Mouse (Mus musculus) ES-Bruce4 (cell line): ENCODE data around the gene Banf1. TPM values are rescaled to one million over a fixed set of nuclear protein-coding genes. Genes with fewer than 3 reads are reported as not detected.
A peak's percentile ranks its signal among the peaks of the same experiment; 100 is the strongest.
"Not testable (repeated sequence)": the region's sequence is repeated elsewhere in the genome, so short reads cannot be mapped to it uniquely, and the experiment has no call there.

Experiments
- H3K27ac ChIP-seq: 2 replicates; pipeline ENCODE4 v1.5.1; 2012; ENCODE audit warnings: low read length, inconsistent platforms; ENCODE audit not compliant: insufficient read depth
- H3K27me3 ChIP-seq: 2 replicates; pipeline ENCODE4 v1.6.1; 2012; ENCODE audit warnings: mild to moderate bottlenecking, low read length, inconsistent platforms; ENCODE audit not compliant: control insufficient read depth, poor library complexity, insufficient read depth, severe bottlenecking
- H3K36me3 ChIP-seq: 2 replicates; pipeline ENCODE4 v1.6.1; 2012; ENCODE audit warnings: inconsistent platforms, mild to moderate bottlenecking, low read length, moderate library complexity; ENCODE audit not compliant: control insufficient read depth, poor library complexity, insufficient read depth, severe bottlenecking
- H3K4me1 ChIP-seq: one replicate; pipeline ENCODE4 v1.8.1; 2011; ENCODE audit warnings: low read length; ENCODE audit not compliant: control insufficient read depth, insufficient read depth
- H3K4me3 ChIP-seq: 2 replicates; pipeline ENCODE4 v1.5.1; 2011; ENCODE audit warnings: low read depth, mild to moderate bottlenecking, low read length
- H3K9ac ChIP-seq: 2 replicates; pipeline ENCODE4 v1.6.1; 2012; ENCODE audit warnings: low read depth, mild to moderate bottlenecking, inconsistent platforms; ENCODE audit not compliant: poor library complexity, severe bottlenecking
- H3K9me3 ChIP-seq: replicated peaks from 2 replicates; pipeline ENCODE4 v1.6.1; 2012; ENCODE audit warnings: mild to moderate bottlenecking, low read length, inconsistent platforms; ENCODE audit not compliant: control insufficient read depth, poor library complexity, insufficient read depth, severe bottlenecking
- CTCF ChIP-seq: IDR thresholded peaks from one replicate; pipeline ENCODE4 v1.8.1; 2011; ENCODE audit warnings: low read depth, low read length
- EP300 ChIP-seq: IDR thresholded peaks from 2 replicates; pipeline ENCODE4 v1.6.1; 2011; ENCODE audit warnings: low read depth, low read length; ENCODE audit not compliant: insufficient read depth
- POLR2A ChIP-seq: IDR thresholded peaks from one replicate; pipeline ENCODE4 v1.8.1; 2011; ENCODE audit warnings: low read length; ENCODE audit not compliant: insufficient read depth
- polyA plus RNA-seq: library from polyadenylated mRNA; stranded (reverse); fragments of >200 nt; gene quantifications from 2 replicates; pipeline ENCODE4 v1.2.4, GENCODE M21; 2011; ENCODE audit warnings: low read depth; ENCODE audit not compliant: missing spikeins, insufficient read depth, insufficient read length

Banf1 gene
- polyA plus RNA-seq, 1 experiment = 370 TPM

DNA sequence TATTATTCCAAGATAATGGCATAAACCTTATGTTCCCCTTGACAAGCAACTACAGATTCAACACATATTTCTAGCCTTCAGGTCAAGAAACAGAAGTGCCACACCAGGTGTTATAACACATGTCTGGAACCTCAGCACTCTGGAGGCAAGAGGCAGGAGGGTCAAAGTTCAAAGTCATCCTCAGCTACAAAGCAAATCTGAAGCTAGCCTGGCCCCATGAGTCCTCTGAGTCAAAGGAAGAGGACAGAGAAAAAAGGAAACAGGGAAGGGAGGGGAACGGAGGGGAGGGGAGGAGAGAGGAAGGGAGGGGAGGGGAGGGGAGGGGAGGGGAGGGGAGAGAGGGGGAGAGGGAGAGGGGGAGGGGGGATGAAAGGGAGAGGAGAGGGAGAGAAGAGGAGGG is 10.9 kb downstream of the Banf1 start:
- H3K9me3 ChIP-seq = no peaks in the 10 kb centered on the region
- no peak overlapping the region for H3K4me3 ChIP-seq
- no peak overlapping the region for H3K27ac ChIP-seq
- TF ChIP-seq POLR2A = no peak
- no peak for TF ChIP-seq EP300
- TF ChIP-seq CTCF = no peak
- no peaks in the 10 kb centered on the region for H3K4me1 ChIP-seq
- H3K36me3 ChIP-seq = no peaks in the 10 kb centered on the region
- H3K9ac ChIP-seq = no peak overlapping the region
- H3K27me3 ChIP-seq = no peaks in the 10 kb centered on the region

DNA sequence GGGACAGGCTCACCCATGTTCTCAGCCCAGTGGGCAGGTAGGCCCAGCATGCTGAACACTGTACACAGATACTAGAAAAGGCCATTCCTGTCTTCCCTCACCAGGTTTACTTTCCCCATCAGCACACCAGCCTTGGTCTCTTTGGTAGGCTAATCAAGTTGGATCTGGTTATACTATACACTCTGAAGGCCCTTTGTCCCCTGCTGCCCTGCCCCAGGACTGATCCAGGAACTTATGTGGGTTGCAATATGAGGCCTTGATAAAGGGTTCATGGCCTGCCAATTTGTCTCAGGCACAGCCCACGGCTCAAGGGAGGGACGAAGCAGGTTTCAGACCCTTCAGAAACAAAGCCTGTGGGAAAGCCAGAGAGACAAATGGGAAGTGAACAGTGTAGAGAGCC is 13.4 kb downstream of the Banf1 start:
- TF ChIP-seq CTCF (no peak), POLR2A (no peak), EP300 (no peak)
- H3K36me3 ChIP-seq = no peaks in the 10 kb centered on the region
- H3K9ac ChIP-seq = no peak overlapping the region

DNA sequence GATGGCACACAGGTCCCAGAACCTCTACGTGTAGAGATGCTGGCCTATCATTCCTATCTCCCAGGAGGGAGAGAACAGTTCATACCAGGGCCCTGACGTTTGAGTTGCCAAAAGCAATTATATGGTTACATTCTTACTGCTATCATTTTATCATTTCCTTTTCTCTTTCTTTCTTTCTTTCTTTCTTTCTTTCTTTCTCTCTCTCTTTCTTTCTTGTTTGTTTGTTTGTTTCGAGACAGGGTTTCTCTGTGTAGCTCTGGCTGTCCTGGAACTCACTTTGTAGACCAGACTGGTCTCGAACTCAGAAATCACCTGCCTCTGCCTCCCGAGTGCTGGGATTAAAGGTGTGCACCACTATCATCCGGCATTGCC is 17.5 kb downstream of the Banf1 start, which contains the start of gene Cst6:
Gene Cst6, minus strand, starts transcription at position 73 of the 372 bp plus-strand sequence.
- H3K27ac ChIP-seq, H3K9me3 ChIP-seq, H3K4me1 ChIP-seq: not testable (repeated sequence)

More for the DNA sequence above, 13.4 kb downstream of the Banf1 start:
- H3K4me3 ChIP-seq = no peak overlapping the region
- no peaks in the 10 kb centered on the region for H3K9me3 ChIP-seq
- no peak overlapping the region for H3K27ac ChIP-seq
- no peaks in the 10 kb centered on the region for H3K4me1 ChIP-seq
- H3K27me3 ChIP-seq = no peaks in the 10 kb centered on the region

DNA sequence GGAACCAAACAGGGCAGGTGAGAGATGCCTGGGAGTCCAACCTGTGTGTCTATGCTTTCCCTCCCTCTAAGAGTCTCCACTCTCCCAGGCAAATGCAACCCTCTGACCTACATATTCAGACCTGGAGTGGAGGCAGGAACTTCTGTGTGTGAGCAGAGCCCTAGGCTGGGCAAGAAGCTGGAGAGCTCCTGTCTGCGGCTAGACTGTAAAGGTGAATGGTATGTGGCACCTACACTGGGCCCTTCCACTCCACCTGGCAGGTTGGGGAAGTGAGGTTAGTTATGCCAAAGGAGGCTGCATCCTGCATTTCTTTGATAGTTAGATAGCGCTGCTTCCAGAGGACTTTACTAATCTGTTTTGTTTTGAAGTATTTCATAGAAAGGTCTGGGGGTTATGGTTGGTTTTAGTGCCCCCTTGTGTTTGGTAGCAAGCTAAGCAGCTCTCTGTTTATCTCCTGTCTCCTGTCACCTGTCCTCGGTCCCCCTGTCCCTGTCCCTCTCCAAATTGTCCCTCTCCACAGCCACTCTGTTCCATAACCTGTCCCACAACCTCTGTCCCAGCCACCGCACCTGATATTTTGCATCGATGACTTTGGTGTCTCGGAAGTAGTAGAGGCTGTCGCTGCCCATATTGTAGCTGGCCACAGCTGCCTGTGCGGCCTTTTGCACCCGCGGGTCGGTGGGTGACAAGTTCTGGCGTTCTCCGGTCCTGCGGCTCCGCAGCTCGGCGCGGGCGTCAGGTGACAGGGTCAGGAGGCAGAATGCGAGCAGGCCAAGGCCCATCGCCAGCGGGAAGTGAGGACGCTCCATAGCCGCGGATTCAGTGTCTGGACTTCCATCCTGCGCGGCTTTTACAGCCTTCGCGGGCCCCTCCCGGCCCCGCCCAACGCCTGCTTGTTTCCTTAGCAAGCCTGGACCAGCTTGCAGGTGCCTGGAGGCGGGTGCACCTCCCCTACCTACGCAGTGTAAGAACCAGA is 18.2 kb downstream of the Banf1 start:
- no peaks in the 10 kb centered on the region for H3K27me3 ChIP-seq

More for the DNA sequence above, 17.5 kb downstream of the Banf1 start, which contains the start of gene Cst6:
- Histone ChIP-seq H3K9ac (0 out of 2 replicates have a peak within 1 kb of the TSS, but pooled peaks have one; percentile 12), H3K4me3 (peak within 1 kb of the TSS; percentile 64)
- H3K27me3 ChIP-seq, H3K36me3 ChIP-seq: not testable (repeated sequence)

DNA sequence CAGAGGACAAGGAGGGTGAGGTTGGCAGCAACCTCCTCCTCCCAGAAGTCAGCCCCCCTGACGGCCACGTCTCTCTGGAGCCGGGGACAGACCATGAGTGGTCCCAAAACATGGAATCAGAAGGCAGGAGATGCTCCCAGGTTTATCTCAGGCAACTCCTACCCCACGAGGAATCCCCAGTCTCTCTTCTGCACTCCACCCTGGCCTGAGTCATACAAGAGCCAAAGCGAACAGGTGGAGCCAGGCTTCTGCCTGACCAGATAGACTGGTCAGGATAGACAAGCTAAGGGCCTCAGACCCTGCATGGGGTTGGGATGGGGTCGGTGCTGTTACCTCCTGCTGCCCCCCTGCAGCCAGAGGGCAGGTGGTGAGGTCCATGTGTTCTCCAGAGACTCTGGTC is 18.9 kb downstream of the Banf1 start:
- TF ChIP-seq EP300 (no peak), CTCF (no peak), POLR2A (no peak)
- H3K9ac ChIP-seq = no peak overlapping the region
- no peaks in the 10 kb centered on the region for H3K9me3 ChIP-seq
- H3K27me3 ChIP-seq = no peaks in the 10 kb centered on the region
- no peaks in the 10 kb centered on the region for H3K36me3 ChIP-seq
- H3K4me3 ChIP-seq = no peak overlapping the region
- no peaks in the 10 kb centered on the region for H3K4me1 ChIP-seq
- H3K27ac ChIP-seq = no peak overlapping the region

More for the DNA sequence above, 18.2 kb downstream of the Banf1 start:
- H3K4me1 ChIP-seq = no peaks in the 10 kb centered on the region
- TF ChIP-seq POLR2A = no peak
- peak; percentile 20 for TF ChIP-seq CTCF
- no peak for TF ChIP-seq EP300
- H3K36me3 ChIP-seq = no peaks in the 10 kb centered on the region
- H3K4me3 ChIP-seq = peak overlapping the region; percentile 64
- H3K9ac ChIP-seq = 0 out of 2 replicates have a peak overlapping the region, but pooled peaks have one; percentile 12
- no peak overlapping the region for H3K27ac ChIP-seq
- H3K9me3 ChIP-seq = no peaks in the 10 kb centered on the region
